Mouse (Mus musculus): ENCODE results near the gene Pak6.

GRCm38 (mm10) chr2:118716677-118717076 lies 53.6 kb downstream of the Pak6 start:
- TF ChIP-seq CTCF (IDR thresholded peaks at IDR 0.05; ENCODE audit: insufficient read depth, low read length) (no peak), POLR2A (IDR thresholded peaks at IDR 0.05; ENCODE audit: borderline replicate concordance, extremely low read depth, low read depth, low read length) (no peak)
